Mouse (Mus musculus) skeletal muscle tissue, postnatal 0 days (tissue): Measurements from ENCODE around the gene Gm3012. TPM values are rescaled to one million over a fixed set of nuclear protein-coding genes. Genes with fewer than 3 reads are reported as not detected.

Source experiments
- polyA plus RNA-seq: library from polyadenylated mRNA; unstranded; fragments of >200 nt; fragmentation: Nextera tagmentation; extraction: Ambion mirVana; gene quantifications from 2 replicates; pipeline ENCODE4 v1.2.1, GENCODE M21; 2015

Gm3012 gene
- not detected in 2 replicates for polyA plus RNA-seq

GRCm38 (mm10) chr14:3634212-3634611 lies at the start of gene Gm3012:
Gm3012 (plus strand) TSS chr14:3634512.

GRCm38 (mm10) chr14:3651730-3652129 lies 17.4 kb downstream of the Gm3012 start, which contains the start of gene Gm3020:
Gm3020 (plus strand) TSS chr14:3652030.

GRCm38 (mm10) chr14:3688483-3688882 lies 54.2 kb downstream of the Gm3012 start, which contains the start of gene Gm3043:
Gm3043 (plus strand) TSS chr14:3688783.

Other genes with a start within 250 kb of the Gm3012 start
- gene Gm10413, start 239.4 kb upstream of the Gm3012 start, polyA plus RNA-seq: not detected in 2 replicates
- 0.36 and 0.55 TPM in 2 replicates for gene Gm10409, start 221.9 kb upstream of the Gm3012 start, polyA plus RNA-seq
- not detected in 2 replicates for gene Gm3005, start 206.4 kb upstream of the Gm3012 start, polyA plus RNA-seq
- not detected in 2 replicates for gene Gm10408, start 185.1 kb upstream of the Gm3012 start, polyA plus RNA-seq
- gene Gm3020, start 17.5 kb downstream of the Gm3012 start, polyA plus RNA-seq: 0.36 and 0.55 TPM in 2 replicates
- not detected in 2 replicates for gene Gm3043, start 54.3 kb downstream of the Gm3012 start, polyA plus RNA-seq
- not detected in 2 replicates for gene Gm3002, start 175.6 kb downstream of the Gm3012 start, polyA plus RNA-seq
- not detected in 2 replicates for gene Gm3033, start 211.7 kb downstream of the Gm3012 start, polyA plus RNA-seq
- gene Gm2916, start 249.7 kb downstream of the Gm3012 start, polyA plus RNA-seq: not detected in 2 replicates